Mouse (Mus musculus): ENCODE results near the gene Abhd16a. TPM values are rescaled to one million over a fixed set of nuclear protein-coding genes. Genes with fewer than 3 reads are reported as not detected.

Abhd16a gene
- total RNA-seq, 2 experiments from 2014 or later = 26.7 to 35.0 TPM

DNA sequence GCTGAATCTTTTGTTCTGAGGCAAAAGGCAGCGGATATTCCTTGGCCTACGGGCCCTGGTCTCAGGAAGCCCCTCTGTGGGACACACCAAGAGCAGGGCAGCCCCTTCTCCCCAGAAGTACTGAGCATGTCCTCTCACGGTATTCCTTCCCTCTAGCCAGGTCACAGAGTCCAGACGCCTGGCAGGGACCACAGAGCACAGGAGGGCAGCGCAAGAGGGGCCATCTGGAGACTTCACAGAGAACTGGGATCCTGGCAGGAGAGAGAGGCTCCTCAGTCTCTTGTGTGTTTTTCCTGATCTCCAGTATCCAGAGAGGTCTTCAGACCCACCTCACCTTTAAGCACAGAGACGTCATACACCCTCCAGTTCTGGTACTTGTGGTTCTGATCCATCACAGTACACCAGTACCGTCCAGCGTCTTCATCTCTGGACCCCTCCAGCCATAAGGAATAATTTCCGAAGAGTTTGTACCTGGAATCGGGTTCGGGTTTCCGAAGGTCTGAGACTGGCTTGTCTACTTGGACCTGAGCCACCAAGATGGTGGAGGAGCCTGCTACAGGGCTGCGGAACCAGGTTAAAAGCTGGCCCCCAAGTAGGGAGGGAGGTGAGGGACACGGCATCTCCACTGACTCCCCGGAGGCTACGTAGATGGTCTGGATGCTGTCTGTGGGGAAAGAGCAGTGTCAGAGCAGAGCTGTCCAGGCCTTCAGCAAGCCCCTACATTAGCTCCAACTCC lies 6.1 kb upstream of the Abhd16a start:
- ATAC-seq (replicated peaks; ENCODE audit: poor library complexity, severe bottlenecking) = no peak

DNA sequence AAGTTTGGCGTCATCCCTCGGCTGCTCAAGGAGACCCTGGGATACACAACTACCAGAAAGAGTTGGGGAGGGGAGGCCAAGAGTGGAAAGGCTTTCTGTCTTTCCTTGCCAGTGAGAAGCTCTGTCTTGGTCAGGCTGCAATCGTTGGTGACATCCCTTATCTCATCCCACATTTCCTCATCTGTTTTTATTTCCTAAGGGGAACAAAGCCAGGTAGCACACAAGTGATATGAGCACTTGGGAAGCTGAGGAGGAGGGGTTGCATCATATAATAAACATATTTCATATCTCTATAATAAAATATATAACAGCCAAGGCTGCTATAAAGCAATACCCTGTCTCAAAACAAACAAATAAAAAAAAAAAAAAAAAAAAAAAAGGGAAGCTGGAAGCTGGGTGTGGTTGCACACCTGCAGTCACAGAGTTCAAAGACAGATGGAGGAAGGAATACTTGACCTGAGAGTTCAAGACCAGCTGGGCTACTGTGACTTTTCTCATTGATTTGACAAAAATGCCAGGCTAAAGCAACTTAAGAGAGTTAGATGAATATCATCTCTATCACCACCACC lies 5.0 kb upstream of the Abhd16a start:
- no peak for ATAC-seq (replicated peaks; ENCODE audit: poor library complexity, severe bottlenecking)

DNA sequence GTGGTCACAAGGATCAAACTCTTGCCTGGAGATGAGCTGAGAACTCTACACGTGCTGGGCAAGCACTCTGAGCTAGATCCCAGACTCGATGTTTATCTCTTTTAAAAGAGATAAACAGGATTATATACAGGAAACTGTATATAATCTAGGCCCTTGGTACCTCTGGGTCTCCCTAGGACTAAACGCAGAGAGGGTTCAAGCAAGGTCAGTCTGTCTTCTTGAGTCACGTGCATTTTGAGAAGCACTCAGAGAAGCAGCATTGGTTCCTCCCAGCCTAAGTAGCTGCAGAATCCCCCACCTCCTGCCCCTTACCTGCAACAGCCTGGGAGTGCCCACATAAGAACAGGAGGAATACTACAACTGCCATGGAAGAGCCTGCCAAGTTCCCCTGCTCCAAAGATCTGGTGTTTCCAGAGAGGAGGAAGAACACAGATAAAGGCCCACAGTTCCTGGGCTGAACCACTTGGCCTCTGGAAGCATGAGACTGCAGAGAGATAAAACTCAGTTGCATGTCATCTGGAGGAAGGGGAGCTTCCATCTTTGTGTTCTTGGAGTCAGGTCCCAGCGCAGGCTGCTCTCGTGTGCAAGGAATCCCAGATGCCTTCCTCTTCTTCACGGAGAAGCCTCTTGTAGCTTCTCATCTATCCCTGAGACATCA lies 3.7 kb upstream of the Abhd16a start, which contains the start of gene Ly6g6f:
Gene Ly6g6f, minus strand, starts transcription at position 403 of the 658 bp plus-strand sequence.
- ATAC-seq (replicated peaks; ENCODE audit: poor library complexity, severe bottlenecking) = no peak

DNA sequence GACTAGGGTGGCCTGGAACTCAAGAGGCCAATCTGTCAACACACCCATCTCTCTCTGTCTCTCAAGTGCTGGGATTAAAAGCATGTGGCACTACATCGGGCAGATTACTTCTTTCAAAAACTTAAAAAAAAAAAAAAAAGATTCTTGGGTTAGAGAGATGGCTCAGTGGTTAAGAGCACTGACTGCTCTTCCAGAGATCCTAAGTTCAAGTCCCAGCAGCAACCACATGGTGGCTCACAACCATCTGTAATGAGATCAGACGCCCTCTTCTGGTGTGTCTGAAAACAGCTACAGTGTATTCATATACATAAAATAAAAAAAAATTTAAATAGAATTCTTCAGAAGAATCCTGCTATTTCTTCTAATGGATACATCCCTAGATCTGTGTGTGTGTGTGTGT lies 912 bp upstream of the Abhd16a start:
- ATAC-seq (replicated peaks; ENCODE audit: poor library complexity, severe bottlenecking) = no peak

DNA sequence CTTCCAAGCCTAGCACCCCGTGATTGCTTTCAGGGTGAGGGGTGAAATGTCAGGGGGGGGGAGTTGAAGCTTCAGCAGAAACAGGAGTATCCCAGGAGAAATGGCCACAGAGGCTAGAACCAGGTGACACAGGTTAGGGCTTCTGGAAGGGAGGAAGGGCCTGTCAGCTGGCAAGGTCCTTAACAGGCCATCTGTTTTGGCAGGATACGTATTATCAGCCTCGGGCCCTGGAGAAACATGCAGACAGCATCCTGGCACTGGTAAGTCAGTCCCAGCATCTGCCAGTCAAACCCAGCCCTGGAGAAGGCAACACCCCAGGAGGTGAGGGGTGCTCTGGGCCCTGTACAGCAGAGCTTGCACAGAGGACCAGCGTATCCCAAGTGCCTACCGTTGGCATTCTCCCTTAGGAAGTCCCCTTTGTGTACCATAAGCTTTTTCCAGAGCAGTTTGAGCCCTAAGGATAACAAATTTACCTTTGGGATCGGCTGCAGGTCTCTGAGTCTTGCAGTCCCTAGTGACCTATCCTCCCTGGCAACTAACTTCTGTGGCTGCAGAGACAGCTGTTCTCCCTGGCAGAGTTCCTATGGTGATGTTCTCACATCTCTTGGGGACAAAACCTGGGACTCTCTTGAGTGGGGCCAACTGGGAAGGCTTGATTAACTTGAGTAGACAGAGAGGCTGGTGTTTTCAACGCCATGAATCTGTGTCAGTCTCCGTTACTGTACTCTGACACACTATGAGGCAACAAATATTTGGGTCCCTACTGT lies 1.3 kb downstream of the Abhd16a start:
- no peak for ATAC-seq (replicated peaks; ENCODE audit: poor library complexity, severe bottlenecking)

DNA sequence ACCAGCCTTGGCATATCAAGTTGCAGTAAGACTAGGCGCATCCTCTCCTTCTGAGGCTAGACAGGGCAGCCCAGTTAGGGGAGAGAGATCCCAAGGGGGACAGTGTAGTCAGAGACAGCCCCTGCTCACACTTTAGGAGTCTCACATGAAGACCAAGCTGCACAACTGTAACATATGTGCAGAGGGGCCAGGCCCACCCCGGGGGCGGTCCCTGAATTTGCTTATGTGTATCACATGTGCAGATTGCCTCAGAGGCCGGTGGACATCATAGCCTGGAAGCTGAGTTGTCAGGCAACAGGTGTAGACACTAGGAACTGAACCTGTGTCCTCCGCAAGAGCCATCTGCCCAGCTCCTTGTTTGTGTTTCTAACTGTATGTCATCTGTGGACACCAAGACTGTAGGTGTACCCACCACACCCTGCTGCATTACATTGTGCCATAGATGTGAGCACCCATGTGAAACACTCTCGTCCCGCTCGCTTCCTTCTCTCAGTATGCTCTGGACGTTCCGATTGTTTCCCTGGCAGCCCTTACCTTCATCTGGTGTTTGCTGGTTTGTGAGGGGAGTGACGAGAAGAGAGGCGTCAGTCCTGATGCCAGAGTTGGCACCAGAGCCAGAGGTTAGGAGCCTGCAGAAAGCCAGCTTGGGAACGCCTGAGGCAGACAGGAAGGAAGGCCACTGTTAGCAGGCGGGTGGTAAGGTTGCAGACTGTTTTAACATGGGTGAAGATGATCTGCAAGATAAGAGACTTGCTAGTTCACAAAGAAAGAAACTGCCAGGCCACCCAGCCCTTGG lies 3.5 kb downstream of the Abhd16a start:
- ATAC-seq (replicated peaks; ENCODE audit: poor library complexity, severe bottlenecking) = no peak

DNA sequence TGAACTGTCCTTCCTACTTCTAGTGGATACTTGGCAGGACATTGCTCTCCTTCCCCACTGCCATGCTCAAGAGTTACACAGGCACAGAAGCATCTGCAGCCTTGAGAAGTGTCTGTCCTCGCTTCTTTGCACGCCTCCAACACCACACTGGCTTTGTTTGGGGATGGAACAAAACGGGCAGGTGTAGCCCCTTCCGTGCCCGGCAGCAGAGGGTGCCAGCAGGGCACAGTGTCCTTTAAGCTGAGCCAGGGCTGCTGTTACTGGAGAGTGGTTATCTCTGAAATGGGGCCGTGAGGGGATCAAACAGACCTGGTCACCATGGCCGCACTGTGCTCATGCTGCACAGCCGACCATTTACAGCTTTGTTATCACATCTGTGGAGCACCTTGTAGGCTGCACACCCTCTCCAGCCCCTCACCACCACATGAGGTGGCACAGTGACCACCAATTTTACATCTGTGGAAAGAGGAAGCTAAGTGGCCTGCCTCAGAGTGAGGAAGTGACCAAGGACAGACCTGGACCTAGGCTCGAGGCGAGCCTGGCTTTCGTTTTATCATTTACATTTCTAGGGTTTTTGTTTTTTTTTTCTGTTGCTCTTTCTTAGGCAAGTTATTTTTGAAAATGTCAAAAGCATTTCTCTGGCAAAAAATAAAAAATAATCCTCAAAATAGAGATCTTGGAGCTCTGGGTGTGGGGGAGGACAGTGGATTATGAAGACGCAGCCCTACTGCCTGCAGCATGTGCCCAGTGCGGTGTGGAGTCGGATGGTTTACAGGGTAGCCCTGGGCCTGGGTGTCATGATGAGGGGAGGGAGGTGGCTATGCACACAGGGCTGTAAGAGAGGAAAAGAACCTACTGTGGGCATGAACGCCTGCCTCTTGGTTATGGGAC lies 5.7 kb downstream of the Abhd16a start:
- peak; percentile 50 for ATAC-seq (replicated peaks; ENCODE audit: poor library complexity, severe bottlenecking)

DNA sequence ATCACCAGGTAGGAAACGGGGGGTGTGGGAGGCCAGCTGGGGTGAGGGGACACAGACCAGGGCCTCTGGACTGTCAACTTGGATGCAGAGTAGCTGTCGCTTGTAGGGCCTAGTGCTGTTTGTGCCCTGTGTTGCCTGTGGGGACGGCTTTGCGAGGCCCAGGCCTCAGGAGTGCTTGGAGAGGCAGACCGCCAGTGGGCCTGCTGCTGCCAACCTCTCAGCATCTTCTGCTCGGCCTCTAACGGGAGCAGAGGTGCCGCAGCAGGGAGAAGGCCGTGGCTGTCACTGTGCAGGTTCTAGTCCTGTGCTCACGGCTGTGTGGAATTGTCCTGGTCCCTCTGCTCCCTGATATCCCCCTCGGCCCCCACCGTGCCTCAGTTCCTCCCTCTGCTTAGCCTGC lies 7.5 kb downstream of the Abhd16a start:
- no peak for ATAC-seq (replicated peaks; ENCODE audit: poor library complexity, severe bottlenecking)

DNA sequence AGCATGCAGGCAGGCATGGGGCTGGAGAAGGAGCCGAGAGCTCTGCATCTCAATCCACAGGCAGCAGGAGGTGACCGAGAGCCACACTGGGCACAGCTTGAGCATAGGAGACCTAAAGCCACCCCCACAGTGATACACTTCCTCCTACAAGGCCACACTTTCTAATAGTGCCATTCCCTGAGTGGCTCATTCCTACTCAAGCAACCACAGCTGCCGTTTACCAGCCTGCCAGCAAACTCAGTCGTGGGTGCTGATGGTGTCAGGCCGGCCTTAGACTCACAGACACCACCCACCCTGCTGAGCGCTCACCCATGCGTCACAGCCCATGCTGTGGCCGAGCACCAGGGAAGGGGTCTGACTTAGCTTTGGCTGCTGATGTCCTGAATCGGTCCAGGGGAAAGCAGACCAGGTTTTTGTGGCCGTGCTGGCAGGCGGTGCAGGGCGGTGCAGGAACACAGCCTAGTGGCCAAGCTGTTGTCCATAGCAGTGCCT lies 8.1 kb downstream of the Abhd16a start:
- no peak for ATAC-seq (replicated peaks; ENCODE audit: poor library complexity, severe bottlenecking)

DNA sequence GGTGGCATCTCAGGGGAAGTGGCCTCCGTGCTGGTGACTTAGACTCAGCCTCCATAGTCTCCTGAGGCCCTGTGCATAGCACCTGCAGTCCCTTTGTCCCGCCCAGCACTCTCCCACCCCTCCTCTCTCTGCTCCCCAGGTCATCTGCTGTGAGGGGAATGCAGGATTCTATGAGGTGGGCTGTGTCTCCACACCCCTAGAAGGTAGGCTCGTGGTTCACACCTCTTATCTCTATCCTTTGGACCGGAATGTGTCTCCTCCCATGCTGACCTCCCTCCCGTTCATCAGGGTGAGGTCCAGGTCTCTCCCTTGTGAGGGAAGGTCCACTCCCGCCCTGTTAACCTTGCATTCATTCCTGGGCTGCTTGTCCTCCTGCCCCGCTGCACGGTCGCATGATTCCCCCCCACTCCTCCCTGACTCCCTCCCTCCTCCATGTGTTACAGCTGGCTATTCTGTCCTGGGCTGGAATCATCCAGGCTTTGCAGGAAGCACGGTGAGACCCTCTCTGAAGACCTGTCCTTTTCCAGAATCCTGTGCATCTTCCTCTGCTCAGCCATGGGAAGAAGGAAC lies 11.2 kb downstream of the Abhd16a start:
- ATAC-seq (replicated peaks; ENCODE audit: poor library complexity, severe bottlenecking) = no peak

DNA sequence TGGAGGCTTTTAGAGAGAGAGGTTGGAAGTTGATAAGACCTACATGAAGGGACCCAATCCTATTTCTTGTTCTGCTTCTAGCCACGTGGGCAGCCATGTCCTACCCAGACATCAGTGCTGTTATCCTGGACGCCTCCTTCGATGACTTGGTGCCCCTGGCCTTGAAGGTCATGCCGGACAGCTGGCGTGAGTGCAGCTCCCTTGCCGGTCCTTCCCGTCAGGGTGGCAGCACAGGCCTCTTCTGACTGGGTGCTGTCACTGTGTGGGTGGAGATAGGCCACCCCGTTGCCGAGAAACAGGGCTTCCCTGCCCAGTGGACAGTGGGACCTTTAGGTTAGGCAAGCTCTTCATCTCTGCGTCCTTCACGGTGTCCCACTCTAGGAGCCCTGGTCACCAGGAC lies 12.1 kb downstream of the Abhd16a start:
- no peak for ATAC-seq (replicated peaks; ENCODE audit: poor library complexity, severe bottlenecking)

DNA sequence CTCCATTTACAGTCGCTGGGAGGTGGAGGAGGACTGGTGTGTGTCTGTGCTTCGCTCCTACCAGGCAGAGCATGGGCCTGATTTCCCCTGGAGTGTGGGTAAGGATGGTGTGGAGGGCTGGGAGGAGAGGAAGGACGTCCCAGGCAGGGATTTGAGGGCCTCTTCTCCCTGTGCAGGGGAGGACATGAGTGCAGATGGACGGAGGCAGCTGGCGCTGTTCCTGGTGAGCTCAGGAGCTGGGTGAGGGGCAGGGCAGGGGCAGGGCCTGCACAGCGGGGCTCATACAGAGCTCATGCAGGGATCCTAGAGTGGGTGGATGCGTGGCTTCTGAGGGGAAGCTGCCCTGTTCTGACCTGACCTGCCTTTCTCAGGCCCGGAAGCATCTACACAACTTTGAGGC lies 13.2 kb downstream of the Abhd16a start:
- no peak for ATAC-seq (replicated peaks; ENCODE audit: poor library complexity, severe bottlenecking)

DNA sequence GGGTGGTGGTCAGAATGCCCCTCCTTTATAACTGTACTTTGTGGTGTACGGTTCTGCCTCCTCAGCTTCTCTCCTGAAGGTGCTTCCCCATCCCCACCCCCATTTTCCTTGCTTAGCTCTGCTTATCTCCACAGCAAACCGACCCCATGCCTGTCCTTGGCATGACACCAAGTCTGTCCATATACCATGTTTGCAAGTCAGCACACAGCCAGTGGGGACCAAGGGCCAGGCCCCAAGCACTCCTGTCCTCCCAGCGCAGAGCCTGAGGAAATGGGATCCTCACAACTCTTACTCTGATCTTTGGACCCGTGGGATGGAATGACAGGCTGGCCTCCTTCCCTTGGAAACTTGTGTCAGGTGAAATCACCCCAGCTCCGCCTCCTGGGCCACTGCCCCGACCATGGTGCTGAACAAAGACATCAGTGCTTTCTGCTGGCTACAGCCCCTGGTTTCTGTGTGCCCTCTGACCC lies 14.2 kb downstream of the Abhd16a start:
- no peak for ATAC-seq (replicated peaks; ENCODE audit: poor library complexity, severe bottlenecking)

DNA sequence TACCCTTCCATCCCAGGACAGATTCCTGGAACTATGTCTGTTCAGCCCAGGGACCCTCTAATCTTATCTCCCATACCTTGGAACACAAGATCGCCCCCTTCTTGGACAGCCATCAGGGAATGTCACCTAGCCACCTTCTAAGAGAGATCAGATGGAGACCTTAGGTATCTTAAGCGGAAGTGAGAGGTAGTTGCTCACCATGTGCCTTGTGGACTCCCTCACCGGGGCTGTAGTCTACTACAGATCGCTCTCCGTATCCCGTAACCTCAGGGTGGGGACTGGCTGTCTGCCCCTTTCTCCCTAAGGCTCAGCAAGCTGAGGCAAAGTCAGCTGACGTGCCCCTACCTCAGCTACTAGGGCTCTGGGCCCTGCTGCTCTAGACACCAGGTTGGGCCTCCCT lies 15.0 kb downstream of the Abhd16a start:
- no peak for ATAC-seq (replicated peaks; ENCODE audit: poor library complexity, severe bottlenecking)

DNA sequence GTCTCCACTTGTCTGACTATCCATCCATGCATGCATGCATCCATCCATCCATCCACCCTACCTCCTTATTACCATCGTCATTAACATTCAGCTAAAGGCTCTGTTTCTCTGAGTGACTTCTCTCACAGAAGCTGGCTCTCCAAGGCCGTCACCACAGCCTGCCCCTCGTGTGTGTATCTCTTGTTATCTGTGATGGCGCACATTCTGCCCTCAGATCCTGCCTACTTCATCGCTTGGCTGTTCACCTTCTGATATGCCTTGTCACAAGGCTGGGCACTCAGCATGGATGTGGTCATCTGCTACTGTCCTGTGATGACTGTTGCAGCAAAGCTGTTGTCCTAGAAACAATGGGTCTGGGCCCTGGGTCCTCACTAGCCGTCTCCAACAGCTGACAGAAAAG lies 15.7 kb downstream of the Abhd16a start:
- ATAC-seq (replicated peaks; ENCODE audit: poor library complexity, severe bottlenecking) = no peak

DNA sequence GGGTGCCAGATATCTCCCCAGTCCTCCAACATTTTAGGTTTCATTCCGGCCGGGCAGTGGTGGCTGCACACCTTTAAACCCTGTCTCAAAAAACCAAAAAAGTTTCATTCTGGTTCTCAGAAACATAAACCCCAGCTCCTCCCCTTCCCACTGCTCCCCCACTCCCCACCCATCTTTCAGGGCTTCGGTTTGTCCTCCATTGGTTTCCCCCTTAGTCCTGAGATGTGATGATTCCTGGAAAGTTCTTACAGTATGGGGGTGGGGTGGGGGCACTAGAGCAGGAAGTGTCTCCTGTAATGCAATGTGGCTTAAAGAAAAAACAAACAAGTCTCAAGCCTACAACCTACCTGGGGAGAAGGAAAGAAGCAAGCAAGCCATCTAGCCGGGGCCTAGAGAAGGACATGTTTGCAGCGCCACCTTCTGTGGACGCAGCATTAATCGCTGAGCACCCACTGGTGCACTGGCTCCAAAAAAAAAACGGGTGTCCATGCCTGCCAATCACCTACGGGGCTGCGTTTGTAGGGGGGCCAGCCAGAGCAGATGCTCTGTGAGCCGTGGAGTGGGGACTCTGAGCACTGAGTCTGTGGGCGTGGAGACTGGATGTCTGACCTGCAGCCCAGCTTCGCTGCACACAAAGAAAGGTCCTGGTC lies 16.8 kb downstream of the Abhd16a start:
- no peak for ATAC-seq (replicated peaks; ENCODE audit: poor library complexity, severe bottlenecking)

DNA sequence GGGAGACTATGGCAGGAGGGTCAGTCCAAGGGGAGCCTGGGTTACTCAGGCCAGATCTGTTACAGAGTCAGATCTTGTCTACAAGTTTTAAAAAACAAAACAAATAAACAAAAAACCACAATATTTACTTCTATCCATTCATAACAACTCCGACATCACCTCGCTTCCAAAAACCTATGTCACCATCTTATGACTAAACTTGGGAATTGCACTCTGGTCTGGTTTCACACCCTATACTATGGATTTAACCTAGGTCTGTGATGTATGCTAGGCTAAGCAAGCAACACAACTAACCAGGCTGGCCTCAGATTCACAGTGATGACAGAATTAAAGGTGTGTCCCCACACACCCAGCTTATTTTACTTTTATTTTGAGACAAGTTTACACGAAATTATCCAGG lies 17.5 kb downstream of the Abhd16a start:
- no peak for ATAC-seq (replicated peaks; ENCODE audit: poor library complexity, severe bottlenecking)

DNA sequence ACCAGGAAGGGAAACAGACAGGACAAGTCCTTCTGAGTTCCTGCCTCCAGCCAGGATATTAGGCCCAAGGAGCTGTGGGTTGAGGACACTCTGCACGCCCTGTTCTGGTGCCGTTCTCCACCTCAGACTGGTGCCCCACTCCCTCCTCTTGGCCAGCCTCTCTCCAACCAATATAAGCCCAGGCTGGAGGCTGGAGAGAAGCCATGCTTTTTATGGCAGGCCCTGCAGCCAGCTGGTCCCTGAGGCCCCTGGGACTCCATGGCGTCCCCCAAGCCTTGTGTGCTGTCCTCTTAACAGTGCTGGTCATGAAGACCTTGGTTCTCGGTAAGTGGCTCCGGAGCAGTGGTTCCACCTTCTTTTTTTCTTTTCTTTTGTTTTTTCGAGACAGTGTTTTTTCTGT lies 19.0 kb downstream of the Abhd16a start, which contains the start of gene Ly6g5c:
Gene Ly6g5c, plus strand, starts transcription at position 183 of the 400 bp plus-strand sequence.
- ATAC-seq (replicated peaks; ENCODE audit: poor library complexity, severe bottlenecking) = no peak

Measured in granulocyte monocyte progenitor cell, adult 5-6 weeks (primary cell).